Mouse (Mus musculus): ENCODE results near the gene Elp1. TPM values are rescaled to one million over a fixed set of nuclear protein-coding genes. Genes with fewer than 3 reads are reported as not detected.
A peak's percentile ranks its signal among the peaks of the same experiment; 100 is the strongest.

Gene Elp1
- polyA plus RNA-seq, 1 experiment from 2014 or later = 28.6 TPM

- peaks cover 3% of the 10 kb centered on the region; the same call in 1 of the 2 replicates for H3K4me1 ChIP-seq
- H3K4me3 ChIP-seq = no peak overlapping the region
- peaks cover 51% of the 10 kb centered on the region for H3K36me3 ChIP-seq
- 40% methylated on average over 13 of the region's 13 CpGs for WGBS (ENCODE audit: insufficient replicate concordance)
- no peak overlapping the region for H3K27ac ChIP-seq
- no peaks in the 10 kb centered on the region for H3K9me3 ChIP-seq (replicated peaks)
- H3K9ac ChIP-seq = no peak overlapping the region
- no peak for ATAC-seq
- peak overlapping the region; percentile 19; the same call in 1 of the 2 replicates for H3K4me2 ChIP-seq
- no peaks in the 10 kb centered on the region for H3K27me3 ChIP-seq (replicated peaks)
These were observed 29.0 kb upstream of the Elp1 start for GRCm38 (mm10) chr4:56831013-56831609.

- H3K4me2 ChIP-seq = no peak overlapping the region
- H3K4me3 ChIP-seq = no peak overlapping the region
- peaks cover 42% of the 10 kb centered on the region for H3K36me3 ChIP-seq
- no peaks in the 10 kb centered on the region for H3K9me3 ChIP-seq (replicated peaks)
- H3K27ac ChIP-seq = no peak overlapping the region
- no peak overlapping the region for H3K9ac ChIP-seq
- no peak for ATAC-seq
- H3K4me1 ChIP-seq = peaks cover 3% of the 10 kb centered on the region; the same call in 1 of the 2 replicates
- 74% methylated on average over 7 of the region's 7 CpGs for WGBS (ENCODE audit: insufficient replicate concordance)
- H3K27me3 ChIP-seq (replicated peaks) = no peaks in the 10 kb centered on the region
These were observed 27.4 kb upstream of the Elp1 start for GRCm38 (mm10) chr4:56829511-56829921.

- no peak overlapping the region for H3K4me2 ChIP-seq
- H3K4me3 ChIP-seq = no peak overlapping the region
- H3K9ac ChIP-seq = no peak overlapping the region
- H3K9me3 ChIP-seq (replicated peaks) = no peaks in the 10 kb centered on the region
- no peak overlapping the region for H3K27ac ChIP-seq
- H3K36me3 ChIP-seq = peaks cover 42% of the 10 kb centered on the region
- no peaks in the 10 kb centered on the region for H3K27me3 ChIP-seq (replicated peaks)
- 71% methylated on average over 3 of the region's 3 CpGs for WGBS (ENCODE audit: insufficient replicate concordance)
- no peak for ATAC-seq
- peaks cover 3% of the 10 kb centered on the region; the same call in 1 of the 2 replicates for H3K4me1 ChIP-seq
These were observed 26.8 kb upstream of the Elp1 start for GRCm38 (mm10) chr4:56828932-56829331.

GRCm38 (mm10) chr4:56824231-56824630 lies 22.1 kb upstream of the Elp1 start:
- H3K9ac ChIP-seq = no peak overlapping the region
- no peaks in the 10 kb centered on the region for H3K9me3 ChIP-seq (replicated peaks)
- ATAC-seq = no peak
- peaks cover 11% of the 10 kb centered on the region for H3K36me3 ChIP-seq
- no peaks in the 10 kb centered on the region for H3K27me3 ChIP-seq (replicated peaks)
- no peak overlapping the region for H3K4me2 ChIP-seq
- no peak overlapping the region for H3K27ac ChIP-seq
- no peaks in the 10 kb centered on the region for H3K4me1 ChIP-seq
- H3K4me3 ChIP-seq = no peak overlapping the region
- WGBS (ENCODE audit: insufficient replicate concordance) = 81% methylated on average over 9 of the region's 9 CpGs

GRCm38 (mm10) chr4:56820017-56820550 lies 18.0 kb upstream of the Elp1 start:
- H3K4me1 ChIP-seq = no peaks in the 10 kb centered on the region
- no peak for ATAC-seq
- H3K4me2 ChIP-seq = no peak overlapping the region
- no peak overlapping the region for H3K4me3 ChIP-seq
- H3K27me3 ChIP-seq (replicated peaks) = no peaks in the 10 kb centered on the region
- no peak overlapping the region for H3K27ac ChIP-seq
- no peak overlapping the region for H3K9ac ChIP-seq
- peaks cover 5% of the 10 kb centered on the region; the same call in 1 of the 2 replicates for H3K36me3 ChIP-seq
- no peaks in the 10 kb centered on the region for H3K9me3 ChIP-seq (replicated peaks)

- Histone ChIP-seq H3K9me3 (replicated peaks) (no peaks in the 10 kb centered on the region), H3K27me3 (replicated peaks) (no peaks in the 10 kb centered on the region), H3K4me2 (no peak overlapping the region), H3K36me3 (peaks cover 20% of the 10 kb centered on the region), H3K4me3 (no peak overlapping the region), H3K4me1 (no peaks in the 10 kb centered on the region), H3K9ac (no peak overlapping the region), H3K27ac (no peak overlapping the region)
- ATAC-seq = no peak
- WGBS (ENCODE audit: insufficient replicate concordance) = 81% methylated on average over 8 of the region's 8 CpGs
These were observed 13.0 kb upstream of the Elp1 start for GRCm38 (mm10) chr4:56815131-56815530.

GRCm38 (mm10) chr4:56812096-56812495 lies 10.0 kb upstream of the Elp1 start:
- no peak for ATAC-seq
- Histone ChIP-seq H3K36me3 (peaks cover 32% of the 10 kb centered on the region), H3K4me2 (no peak overlapping the region), H3K9me3 (replicated peaks) (no peaks in the 10 kb centered on the region), H3K27ac (no peak overlapping the region), H3K4me1 (no peaks in the 10 kb centered on the region), H3K27me3 (replicated peaks) (no peaks in the 10 kb centered on the region), H3K9ac (no peak overlapping the region), H3K4me3 (no peak overlapping the region)
- 69% methylated on average over 4 of the region's 4 CpGs for WGBS (ENCODE audit: insufficient replicate concordance)

GRCm38 (mm10) chr4:56811642-56812041 lies 9.5 kb upstream of the Elp1 start:
- H3K4me3 ChIP-seq = no peak overlapping the region
- H3K4me1 ChIP-seq = no peaks in the 10 kb centered on the region
- no peak overlapping the region for H3K9ac ChIP-seq
- H3K4me2 ChIP-seq = no peak overlapping the region
- H3K27ac ChIP-seq = no peak overlapping the region
- H3K9me3 ChIP-seq (replicated peaks) = no peaks in the 10 kb centered on the region
- no peaks in the 10 kb centered on the region for H3K27me3 ChIP-seq (replicated peaks)
- WGBS (ENCODE audit: insufficient replicate concordance) = 60% methylated on average over 3 of the region's 3 CpGs
- peaks cover 36% of the 10 kb centered on the region for H3K36me3 ChIP-seq
- no peak for ATAC-seq

GRCm38 (mm10) chr4:56809050-56809449 lies 6.9 kb upstream of the Elp1 start:
- Histone ChIP-seq H3K27ac (no peak overlapping the region), H3K27me3 (replicated peaks) (no peaks in the 10 kb centered on the region), H3K4me3 (no peak overlapping the region), H3K36me3 (peaks cover 57% of the 10 kb centered on the region), H3K9ac (no peak overlapping the region), H3K4me1 (peaks cover under 1% of the 10 kb centered on the region; the same call in 1 of the 2 replicates), H3K4me2 (no peak overlapping the region), H3K9me3 (replicated peaks) (no peaks in the 10 kb centered on the region)
- WGBS (ENCODE audit: insufficient replicate concordance) = 70% methylated on average over 4 of the region's 4 CpGs
- ATAC-seq = no peak

GRCm38 (mm10) chr4:56802669-56803150 lies 579 bp upstream of the Elp1 start:
- Histone ChIP-seq H3K27ac (peak overlapping the region; percentile 78), H3K4me3 (peak overlapping the region; percentile 85), H3K9ac (peak overlapping the region; percentile 80), H3K27me3 (replicated peaks) (no peaks in the 10 kb centered on the region), H3K9me3 (replicated peaks) (no peaks in the 10 kb centered on the region), H3K4me1 (peaks cover 28% of the 10 kb centered on the region), H3K36me3 (peaks cover 62% of the 10 kb centered on the region), H3K4me2 (peak overlapping the region; percentile 84)
- ATAC-seq = peak; percentile 24; the same call in 1 of the 2 replicates
- WGBS (ENCODE audit: insufficient replicate concordance) = 2% methylated on average over 25 of the region's 25 CpGs

- Histone ChIP-seq H3K27me3 (replicated peaks) (no peaks in the 10 kb centered on the region), H3K4me3 (no peak overlapping the region), H3K27ac (no peak overlapping the region), H3K4me2 (no peak overlapping the region), H3K9ac (no peak overlapping the region), H3K4me1 (no peaks in the 10 kb centered on the region), H3K9me3 (replicated peaks) (no peaks in the 10 kb centered on the region), H3K36me3 (peaks cover 93% of the 10 kb centered on the region)
- ATAC-seq = 0 out of 2 replicates have a peak, but pooled peaks have one; percentile 32
- WGBS (ENCODE audit: insufficient replicate concordance) = 38% methylated on average over 1 of the region's 1 CpGs
These were observed 10.8 kb downstream of the Elp1 start for GRCm38 (mm10) chr4:56791373-56791772.

GRCm38 (mm10) chr4:56771065-56771464 lies 31.1 kb downstream of the Elp1 start:
- no peaks in the 10 kb centered on the region for H3K9me3 ChIP-seq (replicated peaks)

More at GRCm38 (mm10) chr4:56771065-56771464, 31.1 kb downstream of the Elp1 start:
- H3K27me3 ChIP-seq (replicated peaks) = no peaks in the 10 kb centered on the region
- H3K4me2 ChIP-seq = no peak overlapping the region
- no peaks in the 10 kb centered on the region for H3K4me1 ChIP-seq
- WGBS (ENCODE audit: insufficient replicate concordance) = 59% methylated on average over 1 of the region's 1 CpGs
- peaks cover 91% of the 10 kb centered on the region for H3K36me3 ChIP-seq
- H3K9ac ChIP-seq = no peak overlapping the region
- H3K4me3 ChIP-seq = no peak overlapping the region
- H3K27ac ChIP-seq = no peak overlapping the region
- ATAC-seq = no peak

Measured in liver, embryonic 12.5 days (tissue).